Mouse (Mus musculus) liver, postnatal 0 days (tissue): ENCODE data around the gene Tm9sf2. TPM values are rescaled to one million over a fixed set of nuclear protein-coding genes. Genes with fewer than 3 reads are reported as not detected.
A peak's percentile ranks its signal among the peaks of the same experiment; 100 is the strongest.

Experiments
- ATAC-seq: fragments of 200-750 bp; cut with Nextera tagmentation; 2 replicates; pipeline ENCODE4 v1.8.0; 2017; ENCODE audit warnings: mild to moderate bottlenecking, moderate library complexity
- DNase-seq: peaks from one replicate; pipeline ENCODE4 v3.0.0-alpha.2; 2016
- H3K27ac ChIP-seq: fragments of 300-500 bp; sonication (generic); 2 replicates; pipeline ENCODE4 v1.5.1; 2014; ENCODE audit warnings: antibody characterized with exemption, moderate library complexity, mild to moderate bottlenecking, low read depth
- H3K27me3 ChIP-seq: fragments of 300-500 bp; sonication (generic); 2 replicates; pipeline ENCODE4 v1.6.1; 2014; ENCODE audit warnings: low read length, control low read depth, mixed read lengths; ENCODE audit not compliant: insufficient read depth
- H3K36me3 ChIP-seq: fragments of 300-500 bp; sonication (generic); replicated peaks from 2 replicates; pipeline ENCODE4 v1.6.1; 2014; ENCODE audit warnings: mild to moderate bottlenecking, control low read depth, low read length, moderate library complexity, mixed read lengths; ENCODE audit not compliant: insufficient read depth
- H3K4me1 ChIP-seq: fragments of 300-500 bp; sonication (generic); 2 replicates; pipeline ENCODE4 v1.6.1; 2014; ENCODE audit warnings: antibody characterized with exemption, mild to moderate bottlenecking, control low read depth; ENCODE audit not compliant: insufficient read depth
- H3K4me2 ChIP-seq: fragments of 300-500 bp; sonication (generic); 2 replicates; pipeline ENCODE4 v1.6.1; 2014; ENCODE audit warnings: low read depth, mild to moderate bottlenecking, low read length, moderate library complexity, mixed read lengths
- H3K4me3 ChIP-seq: fragments of 300-500 bp; sonication (generic); 2 replicates; pipeline ENCODE4 v1.5.1; 2014; ENCODE audit warnings: low read depth, low read length
- H3K9ac ChIP-seq: fragments of 300-500 bp; sonication (generic); replicated peaks from 2 replicates; pipeline ENCODE4 v1.6.1; 2014; ENCODE audit warnings: mild to moderate bottlenecking, moderate library complexity
- H3K9me3 ChIP-seq: fragments of 300-500 bp; sonication (generic); 2 replicates; pipeline ENCODE4 v1.6.1; 2016; ENCODE audit warnings: mild to moderate bottlenecking, control low read depth, low read length, mixed read lengths
- CTCF ChIP-seq: sonication (generic); IDR thresholded peaks from 2 replicates; pipeline ENCODE4 v1.5.1; 2016; ENCODE audit warnings: antibody characterized with exemption, low read depth
- EP300 ChIP-seq: IDR thresholded peaks from 2 replicates; pipeline ENCODE4 v1.6.1; 2016; ENCODE audit warnings: antibody characterized with exemption, low read depth, mild to moderate bottlenecking
- WGBS: fragments of 180-500 bp; shearing (Covaris S2); extraction: QIAGEN DNeasy Blood & Tissue Kit; methylation state at CpG from one replicate; pipeline ENCODE4 v1.1.7; 2014; ENCODE audit not compliant: insufficient replicate concordance; 5-methylcytosine and 5-hydroxymethylcytosine counted together
- polyA plus RNA-seq: library from polyadenylated mRNA; unstranded; fragments of >200 nt; fragmentation: Nextera tagmentation; extraction: Ambion mirVana; gene quantifications from 2 replicates; pipeline ENCODE4 v1.2.1, GENCODE M21; 2015

Gene Tm9sf2
- polyA plus RNA-seq, 1 experiment from 2014 or later = 107 TPM

DNA sequence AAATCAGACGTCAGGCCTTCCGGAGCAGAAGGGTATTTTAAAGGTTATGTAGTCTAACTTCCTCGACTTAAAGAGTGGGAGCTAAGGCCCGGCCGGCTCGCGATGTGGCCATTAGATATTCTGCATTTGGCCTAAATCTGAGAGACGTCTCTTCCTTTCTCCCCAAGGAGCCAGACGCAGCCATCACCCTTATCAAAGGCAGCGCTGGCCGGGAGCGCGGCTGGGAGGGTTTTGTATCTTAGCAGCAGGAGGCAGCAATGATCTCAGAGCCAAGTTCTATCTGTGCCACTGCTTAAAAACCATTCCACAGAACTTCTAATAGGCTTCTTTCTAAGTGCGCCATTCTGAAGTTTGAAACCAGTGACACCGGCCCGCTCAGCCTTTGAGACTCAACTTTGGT is 72.4 kb downstream of the Tm9sf2 start:
- WGBS = 61% methylated on average over 16 of the region's 16 CpGs
- H3K4me1 ChIP-seq = peaks cover 16% of the 10 kb centered on the region
- no peak overlapping the region for H3K4me2 ChIP-seq
- H3K9me3 ChIP-seq = no peaks in the 10 kb centered on the region
- ATAC-seq = no peak
- no peaks in the 10 kb centered on the region for H3K36me3 ChIP-seq
- no peak for DNase-seq
- H3K9ac ChIP-seq = no peak overlapping the region
- H3K27me3 ChIP-seq = no peaks in the 10 kb centered on the region
- no peak overlapping the region for H3K27ac ChIP-seq
- H3K4me3 ChIP-seq = no peak overlapping the region
- TF ChIP-seq CTCF (no peak), EP300 (no peak)

GRCm38 (mm10) chr14:122181078-122181814 is 74.4 kb downstream of the Tm9sf2 start, which contains the start of gene Clybl:
TSS of gene Clybl (plus strand) at chr14:122181704.
- ATAC-seq (peak; percentile 99), DNase-seq (peak; percentile 99)
- Histone ChIP-seq H3K4me2 (peak within 1 kb of the TSS; percentile 87), H3K27ac (peak within 1 kb of the TSS; percentile 69), H3K4me3 (peak within 1 kb of the TSS; percentile 91), H3K4me1 (peaks cover 21% of the 10 kb centered on the region), H3K9me3 (no peaks in the 10 kb centered on the region), H3K27me3 (no peaks in the 10 kb centered on the region), H3K9ac (peak within 1 kb of the TSS; percentile 73), H3K36me3 (no peaks in the 10 kb centered on the region)
- TF ChIP-seq EP300 = no peak
- TF ChIP-seq CTCF = no peak; the same call in 1 of the 2 replicates
- WGBS = 4% methylated on average over 34 of the region's 45 CpGs

DNA sequence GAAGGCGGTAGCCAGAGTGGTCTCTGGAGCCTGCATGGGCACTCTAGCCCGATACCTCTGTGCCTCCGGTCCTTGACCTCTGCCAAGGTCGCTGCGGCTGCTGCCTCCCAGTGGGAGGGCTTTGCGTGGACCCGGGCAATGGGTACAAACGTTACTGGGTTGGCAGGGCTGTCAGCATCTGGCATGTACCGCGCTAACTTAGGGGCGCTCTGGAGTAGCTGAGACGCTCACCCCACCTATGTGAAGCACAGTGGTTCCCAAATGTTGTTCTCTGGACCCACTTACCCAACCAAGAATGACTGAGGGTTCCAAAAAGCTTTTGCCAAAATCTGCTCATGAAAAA is 74.9 kb downstream of the Tm9sf2 start:
- DNase-seq = no peak
- H3K27ac ChIP-seq = peak overlapping the region; percentile 69
- peak overlapping the region; percentile 91 for H3K4me3 ChIP-seq
- TF ChIP-seq EP300 (no peak; the same call in 1 of the 2 replicates), CTCF (peak; percentile 24; the same call in 1 of the 2 replicates)
- WGBS = 2% methylated on average over 11 of the region's 12 CpGs
- ATAC-seq = peak; percentile 66
- H3K4me1 ChIP-seq = peaks cover 21% of the 10 kb centered on the region
- no peaks in the 10 kb centered on the region for H3K9me3 ChIP-seq
- no peaks in the 10 kb centered on the region for H3K36me3 ChIP-seq
- H3K4me2 ChIP-seq = peak overlapping the region; percentile 87
- H3K27me3 ChIP-seq = no peaks in the 10 kb centered on the region
- peak overlapping the region; percentile 73 for H3K9ac ChIP-seq

GRCm38 (mm10) chr14:122182220-122182619 is 75.4 kb downstream of the Tm9sf2 start:
- WGBS = 66% methylated on average over 6 of the region's 6 CpGs
- Histone ChIP-seq H3K27ac (peak overlapping the region; percentile 69; the same call in 1 of the 2 replicates), H3K27me3 (no peaks in the 10 kb centered on the region), H3K4me3 (peak overlapping the region; percentile 91), H3K36me3 (no peaks in the 10 kb centered on the region), H3K4me2 (peak overlapping the region; percentile 87), H3K9me3 (no peaks in the 10 kb centered on the region), H3K4me1 (peaks cover 21% of the 10 kb centered on the region), H3K9ac (peak overlapping the region; percentile 73)
- no peak for DNase-seq
- TF ChIP-seq EP300 (no peak), CTCF (no peak)
- ATAC-seq = no peak

- Histone ChIP-seq H3K36me3 (no peaks in the 10 kb centered on the region), H3K4me2 (peak overlapping the region; percentile 54), H3K9me3 (no peaks in the 10 kb centered on the region), H3K4me3 (no peak overlapping the region), H3K27me3 (no peaks in the 10 kb centered on the region), H3K9ac (no peak overlapping the region), H3K27ac (0 out of 2 replicates have a peak overlapping the region, but pooled peaks have one; percentile 34), H3K4me1 (peaks cover 21% of the 10 kb centered on the region)
- ATAC-seq = no peak; the same call in 1 of the 2 replicates
- 43% methylated on average over 11 of the region's 11 CpGs for WGBS
- no peak for DNase-seq
- TF ChIP-seq CTCF = no peak
- TF ChIP-seq EP300 = peak; percentile 56; the same call in 1 of the 2 replicates
Measured at GRCm38 (mm10) chr14:122183974-122184373, 77.1 kb downstream of the Tm9sf2 start.

DNA sequence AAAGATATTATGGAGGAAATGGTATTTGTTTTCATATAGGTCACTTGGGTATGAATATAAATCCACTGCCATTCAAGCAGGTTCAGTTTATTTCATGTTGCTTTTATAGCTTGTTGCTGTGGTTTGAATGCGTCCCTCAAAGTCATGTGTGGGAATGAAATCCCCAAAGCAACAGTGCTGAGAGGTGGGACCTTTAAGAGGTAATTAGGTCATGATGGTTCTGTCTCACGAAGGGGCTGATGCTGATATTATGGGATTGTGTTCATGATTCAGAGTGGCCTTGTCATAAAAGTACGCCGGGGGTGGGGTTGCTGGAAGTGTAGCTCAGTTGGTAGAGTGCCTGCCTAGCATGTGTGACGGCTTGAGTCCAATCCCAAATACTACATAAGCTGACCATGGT is 81.4 kb downstream of the Tm9sf2 start:
- Histone ChIP-seq H3K4me1 (peaks cover 5% of the 10 kb centered on the region; the same call in 1 of the 2 replicates), H3K4me3 (no peak overlapping the region), H3K27me3 (no peaks in the 10 kb centered on the region), H3K9me3 (no peaks in the 10 kb centered on the region), H3K27ac (no peak overlapping the region), H3K4me2 (no peak overlapping the region), H3K9ac (no peak overlapping the region), H3K36me3 (no peaks in the 10 kb centered on the region)
- ATAC-seq = no peak
- 87% methylated on average over 5 of the region's 5 CpGs for WGBS
- no peak for TF ChIP-seq CTCF
- no peak for TF ChIP-seq EP300
- no peak for DNase-seq
